ENCODE assay signal across 14 mouse cellular contexts in the genomic region with DNA sequence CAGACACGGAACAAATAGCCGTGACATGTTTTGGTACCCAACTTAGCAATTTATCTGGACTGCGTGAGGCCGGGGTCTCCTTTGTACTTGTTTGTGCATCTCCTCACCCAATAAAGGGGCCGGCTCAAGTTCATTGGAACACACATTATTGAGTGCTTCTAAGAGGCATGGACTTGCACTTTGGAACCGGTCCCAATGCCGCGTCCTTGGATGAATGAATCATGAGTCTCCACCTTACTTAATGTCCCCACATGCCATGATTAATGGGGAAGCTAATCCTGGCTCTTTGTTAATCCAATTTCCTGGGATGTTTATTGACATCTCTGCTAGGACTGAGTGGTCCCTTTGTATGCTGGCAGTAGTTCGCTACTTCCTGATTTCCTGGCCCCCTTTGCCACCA.
A peak's percentile ranks its signal among the peaks of the same experiment; 100 is the strongest.
DNase-seq lines count a peak whose midpoint lies in the region; ATAC-seq and TF ChIP-seq lines count a peak whose summit lies in the region.
"Had no signal": no experiment of that assay in that cellular context is flagged by ENCODE, and none has a peak within 500 bp of the region (broad histone marks: within the 10 kb centered on the region; RNA-seq: fewer than 3 reads in every experiment).

No protein-coding gene starts in this region.

- no peaks in the 10 kb centered on the region for H3K9me3 ChIP-seq in midbrain, embryonic 11.5 days (ENCODE audit: control insufficient read depth, low read length)
- H3K9me3 ChIP-seq in midbrain, embryonic 10.5 days (replicated peaks), result no peaks in the 10 kb centered on the region; the same call in 1 of the 2 replicates
- no peaks in the 10 kb centered on the region for H3K9me3 ChIP-seq in hindbrain, embryonic 12.5 days (replicated peaks)
- no peaks in the 10 kb centered on the region for H3K9me3 ChIP-seq in stomach, embryonic 14.5 days (ENCODE audit: control insufficient read depth, low read depth, low read length)

- no peaks in the 10 kb centered on the region for H3K4me1 ChIP-seq in midbrain, embryonic 11.5 days (ENCODE audit: control insufficient read depth, insufficient read depth, low read length)
- peaks cover 8% of the 10 kb centered on the region; the same call in 1 of the 2 replicates for H3K4me1 ChIP-seq in midbrain, embryonic 10.5 days
- peaks cover 9% of the 10 kb centered on the region for H3K4me1 ChIP-seq in hindbrain, embryonic 12.5 days
- no peaks in the 10 kb centered on the region for H3K4me1 ChIP-seq in stomach, embryonic 14.5 days (ENCODE audit: control insufficient read depth, insufficient read depth, low read length)
- no peaks in the 10 kb centered on the region for H3K4me1 ChIP-seq in thymus, adult 2 months (replicated peaks; ENCODE audit: control insufficient read depth, insufficient read depth, low read length)
- H3K4me1 ChIP-seq: limb, embryonic 13.5 days had no signal

- H3K36me3 ChIP-seq in midbrain, embryonic 11.5 days (ENCODE audit: control insufficient read depth, insufficient read depth, low read length), result no peaks in the 10 kb centered on the region
- no peaks in the 10 kb centered on the region for H3K36me3 ChIP-seq in midbrain, embryonic 10.5 days
- no peaks in the 10 kb centered on the region for H3K36me3 ChIP-seq in hindbrain, embryonic 12.5 days
- no peaks in the 10 kb centered on the region for H3K36me3 ChIP-seq in stomach, embryonic 14.5 days (ENCODE audit: control insufficient read depth, insufficient read depth, low read length)
- no peaks in the 10 kb centered on the region for H3K36me3 ChIP-seq in thymus, adult 2 months (ENCODE audit: control insufficient read depth, insufficient read depth, low read length)
- H3K36me3 ChIP-seq: limb, embryonic 13.5 days had no signal

- H3K9ac ChIP-seq in midbrain, embryonic 11.5 days (ENCODE audit: low read length), result no peak overlapping the region
- no peak overlapping the region for H3K9ac ChIP-seq in hindbrain, embryonic 12.5 days
- no peak overlapping the region for H3K9ac ChIP-seq in stomach, embryonic 14.5 days (replicated peaks; ENCODE audit: low read depth, low read length)
- H3K9ac ChIP-seq: limb, embryonic 13.5 days had no signal

- no peak overlapping the region for H3K27ac ChIP-seq in midbrain, embryonic 11.5 days (ENCODE audit: low read depth, low read length)
- no peak overlapping the region for H3K27ac ChIP-seq in midbrain, embryonic 10.5 days (replicated peaks)
- no peak overlapping the region for H3K27ac ChIP-seq in hindbrain, embryonic 12.5 days
- no peak overlapping the region for H3K27ac ChIP-seq in stomach, embryonic 14.5 days (ENCODE audit: low read length)
- H3K27ac ChIP-seq in thymus, adult 2 months (ENCODE audit: control insufficient read depth, insufficient read depth, low read length), result no peak overlapping the region
- H3K27ac ChIP-seq: limb, embryonic 13.5 days had no signal

- H3K4me3 ChIP-seq in midbrain, embryonic 11.5 days (ENCODE audit: low read depth, low read length), result no peak overlapping the region
- H3K4me3 ChIP-seq in midbrain, embryonic 10.5 days, result no peak overlapping the region
- H3K4me3 ChIP-seq in hindbrain, embryonic 12.5 days, result no peak overlapping the region
- H3K4me3 ChIP-seq in stomach, embryonic 14.5 days (ENCODE audit: low read depth, low read length), result no peak overlapping the region
- H3K4me3 ChIP-seq in thymus, adult 2 months (ENCODE audit: control insufficient read depth, insufficient read depth, low read length), result no peak overlapping the region
- H3K4me3 ChIP-seq: erythroblast, embryonic 14.5 days; limb, embryonic 13.5 days had no signal

- TF ChIP-seq CTCF in thymus, adult 2 months (IDR thresholded peaks at IDR 0.05; ENCODE audit: borderline replicate concordance, control insufficient read depth, extremely low read depth, insufficient read depth, low read length, poor library complexity), result no peak

- 71% methylated on average over 9 of the region's 9 CpGs for WGBS in midbrain, embryonic 11.5 days
- 84% methylated on average over 9 of the region's 9 CpGs for WGBS in midbrain, embryonic 10.5 days
- WGBS in hindbrain, embryonic 12.5 days, result 66% methylated on average over 9 of the region's 9 CpGs
- 56% methylated on average over 9 of the region's 9 CpGs for WGBS in stomach, embryonic 14.5 days
- WGBS in thymus, adult 2 months, result 89% methylated on average over 9 of the region's 9 CpGs

- no peaks in the 10 kb centered on the region for H3K27me3 ChIP-seq in midbrain, embryonic 11.5 days (ENCODE audit: control insufficient read depth, insufficient read depth, low read length)
- H3K27me3 ChIP-seq in midbrain, embryonic 10.5 days (ENCODE audit: low read depth, poor library complexity, severe bottlenecking), result no peaks in the 10 kb centered on the region
- no peaks in the 10 kb centered on the region for H3K27me3 ChIP-seq in hindbrain, embryonic 12.5 days
- H3K27me3 ChIP-seq in stomach, embryonic 14.5 days (ENCODE audit: control insufficient read depth, insufficient read depth, low read length), result no peaks in the 10 kb centered on the region
- no peaks in the 10 kb centered on the region for H3K27me3 ChIP-seq in thymus, adult 2 months (ENCODE audit: control insufficient read depth, insufficient read depth, low read length)
- H3K27me3 ChIP-seq: limb, embryonic 13.5 days had no signal

- TF ChIP-seq POLR2A in thymus, adult 2 months (IDR thresholded peaks at IDR 0.05; ENCODE audit: control insufficient read depth, extremely low read depth, insufficient read depth, low read length, poor library complexity), result no peak

- H3K4me2 ChIP-seq in midbrain, embryonic 11.5 days, result no peak overlapping the region
- no peak overlapping the region for H3K4me2 ChIP-seq in hindbrain, embryonic 12.5 days (replicated peaks)
- no peak overlapping the region for H3K4me2 ChIP-seq in stomach, embryonic 14.5 days (replicated peaks; ENCODE audit: low read depth, low read length)
- H3K4me2 ChIP-seq: limb, embryonic 13.5 days had no signal

- DNase-seq in midbrain, embryonic 11.5 days (ENCODE audit: low spot score, missing footprints), result no peak
- DNase-seq in midbrain, embryonic 10.5 days (ENCODE audit: low spot score), result no peak
- DNase-seq in adrenal gland, postnatal 10 days, result peak; percentile 89
- no peak for DNase-seq in urinary bladder, postnatal 36 days (ENCODE audit: low spot score in 2 of 2)
- no peak for DNase-seq in thymus, adult 2 months
- DNase-seq in layer of hippocampus, postnatal 25 days (ENCODE audit: extremely low spot score in 1 of 2, low spot score in 1 of 2), result no peak
- DNase-seq: cerebellum, adult 8-10 months; kidney, postnatal 14 days; lung, postnatal 14 days had no signal

- peak; percentile 40 for ATAC-seq in midbrain, embryonic 11.5 days (ENCODE audit: low FRiP score)
- ATAC-seq in hindbrain, embryonic 12.5 days (ENCODE audit: low FRiP score), result peak; percentile 41; the same call in 1 of the 2 replicates
- peak; percentile 37; the same call in 1 of the 2 replicates for ATAC-seq in stomach, embryonic 14.5 days (ENCODE audit: insufficient number of reproducible peaks, insufficient read depth, low FRiP score, low read depth)
- ATAC-seq: CD4-positive, CD25-positive, alpha-beta regulatory T cell, adult 4 months had no signal
